Mouse (Mus musculus): Measurements from ENCODE around the gene Ctnnd2. TPM values are rescaled to one million over a fixed set of nuclear protein-coding genes. Genes with fewer than 3 reads are reported as not detected.

Gene Ctnnd2
- total and polyA plus RNA-seq, 2 experiments from 2014 or later: not detected

DNA sequence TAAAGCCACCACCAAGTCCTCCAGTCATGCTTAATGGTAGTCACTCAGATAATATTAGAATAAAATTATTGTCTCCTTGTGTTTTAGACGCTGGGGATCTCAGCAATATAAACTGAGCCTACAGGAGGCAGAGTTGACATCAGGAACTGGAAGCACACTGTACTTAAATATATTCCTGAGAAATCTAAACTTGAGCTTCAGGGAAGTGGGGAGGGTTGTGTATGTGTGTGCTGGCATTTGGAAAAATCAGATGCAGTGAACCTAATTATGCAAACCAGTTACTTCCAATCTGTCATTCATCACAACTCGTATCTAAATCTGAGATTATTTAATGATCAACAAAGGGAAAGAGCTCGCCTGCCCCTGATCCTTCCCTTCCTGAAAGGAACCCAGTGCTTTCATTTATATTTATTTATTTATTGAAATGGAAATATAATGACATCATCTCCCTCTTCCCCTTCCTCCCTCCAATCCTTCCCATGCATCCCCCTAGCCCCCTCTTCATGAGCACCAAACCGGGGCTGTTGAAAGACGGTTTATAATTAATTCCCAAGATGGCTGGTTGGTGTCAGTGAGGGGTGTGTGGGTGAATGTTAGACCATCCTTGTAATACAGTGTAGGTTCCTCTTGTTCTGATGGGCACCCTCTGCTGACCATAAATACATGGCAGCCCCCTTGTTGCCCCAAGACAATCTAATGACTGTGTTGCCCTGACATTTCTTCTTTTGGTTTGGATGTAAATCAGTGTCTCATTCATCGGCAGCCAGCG, 495.6 kb downstream of the Ctnnd2 start:
- no peaks in the 10 kb centered on the region for H3K36me3 ChIP-seq (replicated peaks; ENCODE audit: control insufficient read depth, insufficient read depth, low read length)
- H3K4me1 ChIP-seq (ENCODE audit: control insufficient read depth, insufficient read depth): no peaks in the 10 kb centered on the region
- H3K27me3 ChIP-seq (ENCODE audit: control insufficient read depth, insufficient read depth, low read length): no peaks in the 10 kb centered on the region
- TF ChIP-seq EP300 (IDR thresholded peaks at IDR 0.05; ENCODE audit: low read depth) (no peak), CTCF (IDR thresholded peaks at IDR 0.05; ENCODE audit: low read depth) (no peak)
- WGBS: 70% methylated on average over 7 of the region's 7 CpGs
- H3K9me3 ChIP-seq (replicated peaks; ENCODE audit: control insufficient read depth, low read length): no peaks in the 10 kb centered on the region
- H3K4me2 ChIP-seq (ENCODE audit: low read depth, low read length): no peak overlapping the region
- H3K4me3 ChIP-seq (ENCODE audit: low read depth, low read length): no peak overlapping the region
- DNase-seq (ENCODE audit: low spot score) (no peak), ATAC-seq (ENCODE audit: insufficient read depth, low read depth) (no peak)
- H3K9ac ChIP-seq (replicated peaks; ENCODE audit: low read depth, low read length): no peak overlapping the region
- no peak overlapping the region for H3K27ac ChIP-seq (ENCODE audit: low read depth)

DNA sequence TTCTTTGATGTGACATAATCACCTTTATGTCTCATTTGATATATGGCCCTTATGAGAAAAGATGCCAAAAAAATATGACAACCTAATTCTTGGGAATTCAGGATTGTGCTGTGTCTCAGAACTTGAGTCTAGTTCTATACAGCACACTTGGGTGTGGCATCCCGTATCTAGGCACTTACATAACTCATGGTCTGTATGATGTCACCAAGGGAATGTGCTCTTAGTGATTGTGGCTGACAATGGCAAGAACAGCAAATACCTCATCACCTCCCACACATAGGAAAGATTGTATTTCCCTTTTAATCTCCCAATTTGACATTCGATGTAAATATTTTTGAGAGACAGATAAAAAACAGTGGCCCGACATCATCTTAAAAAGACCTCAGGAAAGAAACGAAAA, 509.5 kb downstream of the Ctnnd2 start:
- Histone ChIP-seq H3K9me3 (replicated peaks; ENCODE audit: control insufficient read depth, low read length) (no peaks in the 10 kb centered on the region), H3K36me3 (replicated peaks; ENCODE audit: control insufficient read depth, insufficient read depth, low read length) (no peaks in the 10 kb centered on the region), H3K4me1 (ENCODE audit: control insufficient read depth, insufficient read depth) (no peaks in the 10 kb centered on the region), H3K9ac (replicated peaks; ENCODE audit: low read depth, low read length) (no peak overlapping the region), H3K4me2 (ENCODE audit: low read depth, low read length) (no peak overlapping the region), H3K27ac (ENCODE audit: low read depth) (no peak overlapping the region), H3K4me3 (ENCODE audit: low read depth, low read length) (no peak overlapping the region), H3K27me3 (ENCODE audit: control insufficient read depth, insufficient read depth, low read length) (no peaks in the 10 kb centered on the region)
- DNase-seq (ENCODE audit: low spot score) (no peak), ATAC-seq (ENCODE audit: insufficient read depth, low read depth) (no peak)
- 50% methylated on average over 4 of the region's 4 CpGs for WGBS
- TF ChIP-seq CTCF (IDR thresholded peaks at IDR 0.05; ENCODE audit: low read depth) (no peak), EP300 (IDR thresholded peaks at IDR 0.05; ENCODE audit: low read depth) (no peak)

DNA sequence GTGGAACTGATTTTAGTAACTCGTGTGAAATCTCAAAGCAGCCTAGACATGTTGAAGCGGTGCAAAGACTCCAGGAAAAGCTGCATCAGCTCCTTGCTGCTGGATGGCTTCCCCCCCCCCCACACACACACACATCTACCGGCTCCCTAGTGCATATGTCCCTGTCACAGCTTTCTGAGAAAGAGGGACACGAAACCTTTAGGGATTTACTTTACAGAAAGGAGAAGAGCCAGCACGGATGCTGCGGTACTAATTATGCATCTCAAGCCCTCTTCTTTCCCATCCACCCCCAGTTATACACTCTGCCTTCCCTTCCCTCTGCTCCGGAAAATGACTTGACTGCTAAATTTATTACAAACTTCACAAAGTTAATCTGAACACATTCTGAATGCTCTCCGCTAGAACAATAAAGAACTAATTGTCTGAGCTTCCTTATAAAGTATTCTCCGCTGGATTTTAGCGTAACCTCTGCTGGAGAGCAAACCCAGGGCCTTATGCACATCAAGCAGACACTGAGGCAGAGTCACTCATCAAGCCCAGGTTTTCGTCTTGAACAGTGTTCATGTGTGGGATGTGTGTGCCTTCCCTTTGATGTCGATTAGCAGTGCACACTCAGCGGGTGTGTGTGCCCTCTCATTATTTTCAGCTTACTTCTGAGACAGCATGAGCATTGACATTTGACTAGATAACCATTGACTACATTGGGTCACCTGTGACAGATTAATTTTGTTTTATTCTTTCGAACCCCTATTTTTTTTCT, 510.1 kb downstream of the Ctnnd2 start:
- no peak overlapping the region for H3K9ac ChIP-seq (replicated peaks; ENCODE audit: low read depth, low read length)
- no peaks in the 10 kb centered on the region for H3K36me3 ChIP-seq (replicated peaks; ENCODE audit: control insufficient read depth, insufficient read depth, low read length)
- DNase-seq (ENCODE audit: low spot score) (no peak), ATAC-seq (ENCODE audit: insufficient read depth, low read depth) (no peak)
- no peak overlapping the region for H3K4me2 ChIP-seq (ENCODE audit: low read depth, low read length)
- no peaks in the 10 kb centered on the region for H3K4me1 ChIP-seq (ENCODE audit: control insufficient read depth, insufficient read depth)
- WGBS: 75% methylated on average over 14 of the region's 14 CpGs
- no peak overlapping the region for H3K27ac ChIP-seq (ENCODE audit: low read depth)
- TF ChIP-seq CTCF (IDR thresholded peaks at IDR 0.05; ENCODE audit: low read depth): no peak
- TF ChIP-seq EP300 (IDR thresholded peaks at IDR 0.05; ENCODE audit: low read depth): no peak
- H3K9me3 ChIP-seq (replicated peaks; ENCODE audit: control insufficient read depth, low read length): no peaks in the 10 kb centered on the region
- H3K27me3 ChIP-seq (ENCODE audit: control insufficient read depth, insufficient read depth, low read length): no peaks in the 10 kb centered on the region
- no peak overlapping the region for H3K4me3 ChIP-seq (ENCODE audit: low read depth, low read length)

DNA sequence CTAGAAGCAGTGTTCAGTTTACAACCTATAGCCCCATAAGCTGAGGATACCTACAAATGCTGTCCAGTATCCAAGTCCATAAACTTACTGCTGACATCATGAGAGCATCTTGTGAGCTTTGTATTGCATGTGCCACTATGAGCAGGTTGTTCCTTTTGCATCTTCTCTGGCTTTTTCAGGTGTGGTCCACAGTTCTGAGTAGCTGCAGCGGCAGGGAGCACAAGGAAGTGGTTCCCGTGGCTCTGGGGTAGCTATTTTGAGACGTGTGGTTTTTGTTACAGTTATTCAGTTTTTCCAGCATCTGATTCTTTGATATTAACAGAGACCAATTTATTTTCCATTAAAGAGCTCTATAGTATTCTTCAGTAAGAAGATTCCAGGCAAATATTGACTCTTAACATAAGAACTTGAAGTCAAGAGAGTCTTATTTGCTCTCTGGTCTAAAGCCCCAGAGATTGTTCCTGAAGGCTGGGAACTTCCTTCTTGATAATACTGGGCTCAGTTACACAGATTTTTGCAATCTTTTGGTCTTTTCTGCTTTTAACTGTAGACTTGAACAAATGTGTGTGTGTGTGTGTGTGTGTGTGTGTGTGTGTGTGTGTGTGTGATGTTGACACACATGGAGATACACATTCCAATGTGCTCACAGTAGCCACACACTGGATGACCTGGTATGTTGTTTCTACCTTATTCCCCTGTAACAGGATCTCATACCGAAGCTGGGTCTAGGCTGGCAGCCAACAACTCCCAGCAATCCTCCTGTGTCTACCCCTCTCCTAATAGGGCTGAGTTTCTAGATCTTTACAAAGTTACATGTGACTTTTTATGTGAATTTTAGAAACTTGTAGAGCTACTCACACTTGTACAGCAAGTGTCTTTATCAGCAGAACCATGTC, 514.1 kb downstream of the Ctnnd2 start:
- 48% methylated on average over 4 of the region's 4 CpGs for WGBS

DNA sequence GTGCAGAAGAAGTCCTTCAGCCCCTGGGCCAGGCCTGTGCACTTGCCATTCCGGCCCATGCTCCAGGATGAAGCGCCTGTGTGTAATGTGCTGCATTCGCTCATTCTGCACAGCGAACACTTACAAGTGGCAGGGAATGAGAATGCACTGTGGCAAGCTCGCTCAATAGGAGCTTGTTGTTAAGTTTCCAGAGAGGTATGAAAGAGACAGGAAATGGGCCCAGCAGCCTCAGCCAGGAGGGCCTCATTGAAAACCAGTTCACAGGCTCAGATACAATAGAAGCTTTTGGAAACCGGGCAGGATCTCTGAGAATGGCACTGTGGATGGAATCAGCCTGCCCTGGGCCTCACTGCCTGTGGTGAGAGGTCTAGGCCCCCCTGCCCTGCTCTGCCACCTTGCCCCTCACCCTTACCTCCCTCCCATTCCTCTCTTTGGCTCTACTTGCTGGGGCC, 521.4 kb downstream of the Ctnnd2 start:
- no peak overlapping the region for H3K9ac ChIP-seq (replicated peaks; ENCODE audit: low read depth, low read length)

More for the DNA sequence above, 514.1 kb downstream of the Ctnnd2 start:
- TF ChIP-seq CTCF (IDR thresholded peaks at IDR 0.05; ENCODE audit: low read depth): no peak
- no peak for TF ChIP-seq EP300 (IDR thresholded peaks at IDR 0.05; ENCODE audit: low read depth)
- DNase-seq (ENCODE audit: low spot score) (no peak), ATAC-seq (ENCODE audit: insufficient read depth, low read depth) (no peak)
- no peaks in the 10 kb centered on the region for H3K36me3 ChIP-seq (replicated peaks; ENCODE audit: control insufficient read depth, insufficient read depth, low read length)
- no peak overlapping the region for H3K4me3 ChIP-seq (ENCODE audit: low read depth, low read length)
- no peak overlapping the region for H3K4me2 ChIP-seq (ENCODE audit: low read depth, low read length)
- H3K4me1 ChIP-seq (ENCODE audit: control insufficient read depth, insufficient read depth): no peaks in the 10 kb centered on the region
- H3K9me3 ChIP-seq (replicated peaks; ENCODE audit: control insufficient read depth, low read length): no peaks in the 10 kb centered on the region
- H3K27ac ChIP-seq (ENCODE audit: low read depth): no peak overlapping the region
- no peak overlapping the region for H3K9ac ChIP-seq (replicated peaks; ENCODE audit: low read depth, low read length)
- no peaks in the 10 kb centered on the region for H3K27me3 ChIP-seq (ENCODE audit: control insufficient read depth, insufficient read depth, low read length)

More for the DNA sequence above, 521.4 kb downstream of the Ctnnd2 start:
- Histone ChIP-seq H3K4me3 (ENCODE audit: low read depth, low read length) (no peak overlapping the region), H3K27me3 (ENCODE audit: control insufficient read depth, insufficient read depth, low read length) (no peaks in the 10 kb centered on the region), H3K27ac (ENCODE audit: low read depth) (no peak overlapping the region), H3K36me3 (replicated peaks; ENCODE audit: control insufficient read depth, insufficient read depth, low read length) (no peaks in the 10 kb centered on the region), H3K9me3 (replicated peaks; ENCODE audit: control insufficient read depth, low read length) (no peaks in the 10 kb centered on the region), H3K4me2 (ENCODE audit: low read depth, low read length) (no peak overlapping the region), H3K4me1 (ENCODE audit: control insufficient read depth, insufficient read depth) (no peaks in the 10 kb centered on the region)
- DNase-seq (ENCODE audit: low spot score) (no peak), ATAC-seq (ENCODE audit: insufficient read depth, low read depth) (no peak)
- TF ChIP-seq CTCF (IDR thresholded peaks at IDR 0.05; ENCODE audit: low read depth) (no peak), EP300 (IDR thresholded peaks at IDR 0.05; ENCODE audit: low read depth) (no peak)
- 77% methylated on average over 6 of the region's 6 CpGs for WGBS

All from heart, postnatal 0 days (tissue).